ENCODE assay signal across 21 mouse cellular contexts in genomic region chr9:53269466-53269755, GRCm38 (mm10). TPM values are rescaled to one million over a fixed set of nuclear protein-coding genes. Genes with fewer than 3 reads are reported as not detected.
A peak's percentile ranks its signal among the peaks of the same experiment; 100 is the strongest.
DNase-seq lines count a peak whose midpoint lies in the region; ATAC-seq and TF ChIP-seq lines count a peak whose summit lies in the region.
"Had no signal": no experiment of that assay in that cellular context is flagged by ENCODE, and none has a peak within 500 bp of the region (broad histone marks: within the 10 kb centered on the region; RNA-seq: fewer than 3 reads in every experiment).

No protein-coding gene starts in this region.

- no peak for DNase-seq in kidney, postnatal 0 days (ENCODE audit: low spot score)
- no peak for DNase-seq in kidney, adult 2 months
- no peak for DNase-seq in lung, postnatal 14 days
- DNase-seq in fat pad, adult 2 months (ENCODE audit: extremely low read depth, low read depth, low spot score) = peak; percentile 97
- no peak for DNase-seq in hindbrain, postnatal 0 days (ENCODE audit: low spot score)
- DNase-seq: adrenal gland, adult 8-10 months; cerebellum, adult 8-10 months; gastrocnemius, adult 2 months; gastrocnemius, postnatal 14 days had no signal

- peaks cover 19% of the 10 kb centered on the region for H3K4me1 ChIP-seq in heart, embryonic 13.5 days
- no peaks in the 10 kb centered on the region for H3K4me1 ChIP-seq in heart, embryonic 11.5 days (ENCODE audit: control insufficient read depth, insufficient read depth, low read length)
- no peaks in the 10 kb centered on the region for H3K4me1 ChIP-seq in kidney, postnatal 0 days (replicated peaks; ENCODE audit: insufficient read depth, low read length)
- H3K4me1 ChIP-seq in kidney, adult 2 months (ENCODE audit: control insufficient read depth, insufficient read depth, low read length) = peaks cover 3% of the 10 kb centered on the region; the same call in 1 of the 2 replicates
- H3K4me1 ChIP-seq in lung, embryonic 15.5 days = peaks cover 30% of the 10 kb centered on the region
- H3K4me1 ChIP-seq in hindbrain, postnatal 0 days (ENCODE audit: insufficient read depth, low read length) = 0 out of 2 replicates have a peak, but pooled peaks cover 2% of the 10 kb centered on the region
- H3K4me1 ChIP-seq: forebrain, embryonic 13.5 days; hindbrain, embryonic 12.5 days; hindbrain, embryonic 15.5 days had no signal

- no peak for ATAC-seq in heart, embryonic 13.5 days (ENCODE audit: extremely low read depth, insufficient number of reproducible peaks, low FRiP score, low TSS enrichment)
- ATAC-seq in heart, embryonic 11.5 days (replicated peaks; ENCODE audit: insufficient number of reproducible peaks, low FRiP score, low TSS enrichment) = no peak
- no peak for ATAC-seq in kidney, postnatal 0 days (replicated peaks; ENCODE audit: low FRiP score, low read depth)
- peak; percentile 10; the same call in 1 of the 2 replicates for ATAC-seq in lung, embryonic 15.5 days (ENCODE audit: borderline replicate concordance, extremely low read depth, low FRiP score, low TSS enrichment)
- no peak for ATAC-seq in hindbrain, postnatal 0 days
- ATAC-seq: activated CD4-positive, CD25-positive, alpha-beta regulatory T cell, adult 4 months; forebrain, embryonic 13.5 days; forebrain, embryonic 16.5 days had no signal

- H3K4me3 ChIP-seq in heart, embryonic 13.5 days = no peak overlapping the region
- no peak overlapping the region for H3K4me3 ChIP-seq in heart, embryonic 11.5 days (ENCODE audit: low read depth, low read length)
- no peak overlapping the region for H3K4me3 ChIP-seq in kidney, postnatal 0 days (replicated peaks; ENCODE audit: low read depth, low read length)
- no peak overlapping the region for H3K4me3 ChIP-seq in kidney, adult 2 months (ENCODE audit: insufficient read depth, low read depth, low read length)
- H3K4me3 ChIP-seq in lung, embryonic 15.5 days = no peak overlapping the region
- no peak overlapping the region for H3K4me3 ChIP-seq in hindbrain, postnatal 0 days (ENCODE audit: low read length)
- H3K4me3 ChIP-seq: embryonic facial prominence, embryonic 10.5 days; embryonic facial prominence, embryonic 13.5 days; erythroblast, embryonic 14.5 days; forebrain, embryonic 10.5 days; forebrain, embryonic 13.5 days; gastrocnemius, adult 2 months; hindbrain, embryonic 12.5 days; hindbrain, embryonic 15.5 days had no signal

- H3K4me2 ChIP-seq in heart, embryonic 13.5 days = no peak overlapping the region
- H3K4me2 ChIP-seq in heart, embryonic 11.5 days = no peak overlapping the region
- no peak overlapping the region for H3K4me2 ChIP-seq in kidney, postnatal 0 days (ENCODE audit: low read length)
- H3K4me2 ChIP-seq in lung, embryonic 15.5 days = no peak overlapping the region
- H3K4me2 ChIP-seq in hindbrain, postnatal 0 days (ENCODE audit: low read depth, low read length) = no peak overlapping the region
- H3K4me2 ChIP-seq: embryonic facial prominence, embryonic 13.5 days; forebrain, embryonic 13.5 days; hindbrain, embryonic 12.5 days; hindbrain, embryonic 15.5 days had no signal

- no peaks in the 10 kb centered on the region for H3K9me3 ChIP-seq in heart, embryonic 13.5 days
- no peaks in the 10 kb centered on the region for H3K9me3 ChIP-seq in heart, embryonic 11.5 days (replicated peaks; ENCODE audit: control insufficient read depth, low read length)
- H3K9me3 ChIP-seq in kidney, postnatal 0 days (replicated peaks; ENCODE audit: low read length) = no peaks in the 10 kb centered on the region
- no peaks in the 10 kb centered on the region for H3K9me3 ChIP-seq in lung, embryonic 15.5 days
- H3K9me3 ChIP-seq in hindbrain, postnatal 0 days (ENCODE audit: low read length) = no peaks in the 10 kb centered on the region
- H3K9me3 ChIP-seq: embryonic facial prominence, embryonic 10.5 days; embryonic facial prominence, embryonic 13.5 days; forebrain, embryonic 10.5 days; forebrain, embryonic 13.5 days; hindbrain, embryonic 12.5 days; hindbrain, embryonic 15.5 days had no signal

- WGBS in heart, embryonic 13.5 days = 84% methylated on average over 5 of the region's 5 CpGs
- 88% methylated on average over 5 of the region's 5 CpGs for WGBS in heart, embryonic 11.5 days (ENCODE audit: insufficient replicate concordance)
- WGBS in kidney, postnatal 0 days = 89% methylated on average over 5 of the region's 5 CpGs
- WGBS in kidney, adult 2 months = 94% methylated on average over 5 of the region's 5 CpGs
- 67% methylated on average over 5 of the region's 5 CpGs for WGBS in lung, embryonic 15.5 days
- WGBS in hindbrain, postnatal 0 days = 90% methylated on average over 5 of the region's 5 CpGs

- H3K36me3 ChIP-seq in heart, embryonic 13.5 days = no peaks in the 10 kb centered on the region
- H3K36me3 ChIP-seq in heart, embryonic 11.5 days (ENCODE audit: control insufficient read depth, insufficient read depth, low read length) = no peaks in the 10 kb centered on the region
- H3K36me3 ChIP-seq in kidney, postnatal 0 days (ENCODE audit: insufficient read depth, low read length) = no peaks in the 10 kb centered on the region
- H3K36me3 ChIP-seq in kidney, adult 2 months (ENCODE audit: control insufficient read depth, insufficient read depth, low read length) = no peaks in the 10 kb centered on the region
- H3K36me3 ChIP-seq in lung, embryonic 15.5 days = no peaks in the 10 kb centered on the region
- no peaks in the 10 kb centered on the region for H3K36me3 ChIP-seq in hindbrain, postnatal 0 days (ENCODE audit: insufficient read depth, low read length)
- H3K36me3 ChIP-seq: embryonic facial prominence, embryonic 10.5 days; embryonic facial prominence, embryonic 13.5 days; forebrain, embryonic 10.5 days; hindbrain, embryonic 12.5 days; hindbrain, embryonic 15.5 days had no signal

- TF ChIP-seq POLR2A in kidney, adult 2 months (IDR thresholded peaks at IDR 0.05; ENCODE audit: low read depth, low read length) = no peak

- no peak for TF ChIP-seq CTCF in kidney, postnatal 0 days (IDR thresholded peaks at IDR 0.05; ENCODE audit: low read depth)
- no peak for TF ChIP-seq CTCF in kidney, adult 2 months (conservative IDR thresholded peaks at IDR 0.05; ENCODE audit: insufficient read depth, insufficient read length, low read depth, low read length)
- no peak for TF ChIP-seq CTCF in hindbrain, postnatal 0 days (IDR thresholded peaks at IDR 0.05; ENCODE audit: low read depth)

- H3K27me3 ChIP-seq in heart, embryonic 13.5 days (replicated peaks) = no peaks in the 10 kb centered on the region
- no peaks in the 10 kb centered on the region for H3K27me3 ChIP-seq in heart, embryonic 11.5 days (ENCODE audit: control insufficient read depth, insufficient read depth, low read length)
- no peaks in the 10 kb centered on the region for H3K27me3 ChIP-seq in kidney, postnatal 0 days (ENCODE audit: insufficient read depth, low read length)
- H3K27me3 ChIP-seq in kidney, adult 2 months (replicated peaks; ENCODE audit: control insufficient read depth, insufficient read depth, low read length) = no peaks in the 10 kb centered on the region
- no peaks in the 10 kb centered on the region for H3K27me3 ChIP-seq in lung, embryonic 15.5 days
- H3K27me3 ChIP-seq in hindbrain, postnatal 0 days (ENCODE audit: insufficient read depth, low read length) = no peaks in the 10 kb centered on the region
- H3K27me3 ChIP-seq: embryonic facial prominence, embryonic 13.5 days; forebrain, embryonic 13.5 days; hindbrain, embryonic 12.5 days; hindbrain, embryonic 15.5 days had no signal

- no peak overlapping the region for H3K9ac ChIP-seq in heart, embryonic 13.5 days
- no peak overlapping the region for H3K9ac ChIP-seq in heart, embryonic 11.5 days (ENCODE audit: low read depth, low read length)
- no peak overlapping the region for H3K9ac ChIP-seq in kidney, postnatal 0 days (ENCODE audit: low read depth, low read length)
- no peak overlapping the region for H3K9ac ChIP-seq in lung, embryonic 15.5 days
- no peak overlapping the region for H3K9ac ChIP-seq in hindbrain, postnatal 0 days (replicated peaks; ENCODE audit: low read length)
- H3K9ac ChIP-seq: embryonic facial prominence, embryonic 13.5 days; forebrain, embryonic 13.5 days; hindbrain, embryonic 12.5 days; hindbrain, embryonic 15.5 days had no signal

- 0 out of 2 replicates have a peak overlapping the region, but pooled peaks have one; percentile 1 for H3K27ac ChIP-seq in heart, embryonic 13.5 days (replicated peaks)
- H3K27ac ChIP-seq in heart, embryonic 11.5 days (ENCODE audit: low read depth, low read length) = no peak overlapping the region
- H3K27ac ChIP-seq in kidney, postnatal 0 days = peak overlapping the region; percentile 33
- H3K27ac ChIP-seq in kidney, adult 2 months (ENCODE audit: insufficient read depth, low read depth, low read length) = no peak overlapping the region
- peak overlapping the region; percentile 84 for H3K27ac ChIP-seq in lung, embryonic 15.5 days
- no peak overlapping the region for H3K27ac ChIP-seq in hindbrain, postnatal 0 days
- H3K27ac ChIP-seq: embryonic facial prominence, embryonic 10.5 days; embryonic facial prominence, embryonic 13.5 days; forebrain, embryonic 10.5 days; forebrain, embryonic 13.5 days; gastrocnemius, adult 2 months; hindbrain, embryonic 12.5 days; hindbrain, embryonic 15.5 days had no signal

RNA-seq across cellular contexts. Expression of gene Ddx10, which starts 21.6 kb away (rescaled TPM):
- polyA plus RNA-seq in heart, embryonic 13.5 days (2015; fragmentation: Nextera tagmentation; extraction: Ambion mirVana) = 16.9 and 17.0 TPM in 2 replicates
- polyA plus RNA-seq in heart, embryonic 11.5 days (2014; fragmentation: Nextera tagmentation; extraction: Ambion mirVana) = 19.5 and 22.1 TPM in 2 replicates
- 26.6 and 27.2 TPM in 2 replicates for polyA plus RNA-seq in kidney, postnatal 0 days (2015; fragmentation: Nextera tagmentation; extraction: Ambion mirVana)
- polyA plus RNA-seq in kidney, adult 2 months (2012; rRNA removed) = 1.2 and 2.2 TPM in 2 replicates
- polyA plus RNA-seq in lung, embryonic 15.5 days (2015; fragmentation: Nextera tagmentation; extraction: Ambion mirVana) = 26.1 and 29.1 TPM in 2 replicates
- 6.8 and 6.9 TPM in 2 replicates for total RNA-seq in hindbrain, postnatal 0 days (2014; rRNA removed)
- polyA plus RNA-seq in hindbrain, postnatal 0 days (2015; fragmentation: Nextera tagmentation; extraction: Ambion mirVana) = 18.9 and 22.1 TPM in 2 replicates

RNA-seq across cellular contexts. Expression of gene Exph5, which starts 32.1 kb away (rescaled TPM):
- polyA plus RNA-seq in heart, embryonic 13.5 days (2015; fragmentation: Nextera tagmentation; extraction: Ambion mirVana) = 0.23 and 0.51 TPM in 2 replicates
- polyA plus RNA-seq in heart, embryonic 11.5 days (2014; fragmentation: Nextera tagmentation; extraction: Ambion mirVana) = 0.31 and 0.46 TPM in 2 replicates
- 2.4 and 2.8 TPM in 2 replicates for polyA plus RNA-seq in kidney, postnatal 0 days (2015; fragmentation: Nextera tagmentation; extraction: Ambion mirVana)
- 1.8 and 2.1 TPM in 2 replicates for polyA plus RNA-seq in kidney, adult 2 months (2012; rRNA removed)
- polyA plus RNA-seq in lung, embryonic 15.5 days (2015; fragmentation: Nextera tagmentation; extraction: Ambion mirVana) = 5.8 and 7.0 TPM in 2 replicates
- 0.86 and 0.99 TPM in 2 replicates for total RNA-seq in hindbrain, postnatal 0 days (2014; rRNA removed)
- polyA plus RNA-seq in hindbrain, postnatal 0 days (2015; fragmentation: Nextera tagmentation; extraction: Ambion mirVana) = 0.36 and 0.47 TPM in 2 replicates
- polyA plus RNA-seq: erythroblast, embryonic 14.5 days; forebrain, embryonic 13.5 days had no signal

Comparison
In these comparisons a context has a peak if more than half of its experiments do, and no peak if none do; other contexts are left out.
1. H3K27ac ChIP-seq: peak in heart, embryonic 13.5 days (single experiment), kidney, postnatal 0 days (single experiment) and lung, embryonic 15.5 days (single experiment); none in heart, embryonic 11.5 days (single experiment), kidney, adult 2 months (single experiment) and hindbrain, postnatal 0 days (single experiment).